Mouse (Mus musculus) lung, adult 2 months (tissue): ENCODE results near the gene Zfp428.

Experiments
- CTCF ChIP-seq: fragments of 200-500 bp; IDR thresholded peaks from 2 replicates; pipeline ENCODE4 v1.5.1; 2011; ENCODE audit warnings: mild to moderate bottlenecking, low read length, control low read depth; ENCODE audit not compliant: insufficient read depth
- POLR2A ChIP-seq: fragments of 200-500 bp; IDR thresholded peaks from 2 replicates; pipeline ENCODE4 v1.6.1; 2011; ENCODE audit warnings: low read depth, mild to moderate bottlenecking, control low read depth, low read length, borderline replicate concordance; ENCODE audit errors: extremely low read depth

DNA sequence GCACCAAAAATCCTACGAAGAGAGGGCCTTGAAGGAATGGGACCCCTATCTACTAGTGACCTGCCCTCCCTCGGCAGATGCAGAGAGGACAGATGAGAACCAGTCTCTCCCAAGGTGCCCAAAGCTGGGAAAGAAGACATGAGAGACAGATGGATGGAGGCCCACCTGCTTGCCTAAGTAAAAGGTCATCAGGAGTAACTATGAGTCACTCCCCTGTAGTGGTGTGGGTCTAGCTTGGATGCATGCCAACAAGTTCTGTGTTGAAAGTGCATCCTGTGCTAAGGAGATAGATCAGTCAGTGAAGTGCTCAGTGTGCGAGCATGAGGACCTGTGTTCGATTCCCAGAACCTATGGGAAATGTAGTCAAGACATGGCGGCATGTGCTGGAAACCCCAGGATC, 27.9 kb upstream of the Zfp428 start:
- no peak for TF ChIP-seq CTCF
- TF ChIP-seq POLR2A = no peak
